Mouse (Mus musculus) spleen, adult 2 months (tissue): ENCODE measurements around the gene Gcnt3. TPM values are rescaled to one million over a fixed set of nuclear protein-coding genes. Genes with fewer than 3 reads are reported as not detected.

Source experiments
- DNase-seq, 2 experiments: peaks; one replicate each; pipeline versions ENCODE4 v3.0.0 to v3.0.0-alpha.2; 2012 to 2021; ENCODE audit warnings: low spot score in 2 of 2, low read depth in 1 of 2
- H3K27ac ChIP-seq: fragments of 200-500 bp; 2 replicates; pipeline ENCODE4 v1.5.1; 2012; ENCODE audit warnings: low read length, inconsistent platforms; ENCODE audit not compliant: insufficient read depth
- H3K27me3 ChIP-seq: fragments of 200-500 bp; 2 replicates; pipeline ENCODE4 v1.6.1; 2012; ENCODE audit warnings: mild to moderate bottlenecking, moderate library complexity, low read length, inconsistent platforms; ENCODE audit not compliant: control insufficient read depth, insufficient read depth
- H3K36me3 ChIP-seq: fragments of 200-500 bp; 2 replicates; pipeline ENCODE4 v1.6.1; 2012; ENCODE audit warnings: mild to moderate bottlenecking, low read length, inconsistent platforms; ENCODE audit not compliant: control insufficient read depth, insufficient read depth
- H3K4me1 ChIP-seq: fragments of 200-500 bp; 2 replicates; pipeline ENCODE4 v1.6.1; 2011; ENCODE audit warnings: inconsistent platforms; ENCODE audit not compliant: control insufficient read depth, insufficient read depth, insufficient read length
- H3K4me3 ChIP-seq: fragments of 200-500 bp; 2 replicates; pipeline ENCODE4 v1.5.1; 2011; ENCODE audit warnings: mild to moderate bottlenecking, inconsistent platforms; ENCODE audit not compliant: insufficient read depth, insufficient read length; ENCODE audit errors: extremely low read depth
- CTCF ChIP-seq: fragments of 200-500 bp; IDR thresholded peaks from 2 replicates; pipeline ENCODE4 v1.5.1; 2011; ENCODE audit warnings: mild to moderate bottlenecking, inconsistent platforms; ENCODE audit not compliant: insufficient read depth, insufficient read length, insufficient replicate concordance; ENCODE audit errors: extremely low read depth
- POLR2A ChIP-seq: fragments of 200-500 bp; IDR thresholded peaks from 2 replicates; pipeline ENCODE4 v1.6.1; 2011; ENCODE audit warnings: low read depth, low read length, inconsistent platforms
- WGBS: fragments of 180-500 bp; shearing (Covaris S2); methylation state at CpG from one replicate; pipeline ENCODE4 v1.1.7; 2018; 5-methylcytosine and 5-hydroxymethylcytosine counted together
- polyA plus RNA-seq: library from polyadenylated mRNA; depleted of rRNA; stranded (reverse); fragments of >200 nt; gene quantifications from 2 replicates; pipeline ENCODE4 v1.2.3, GENCODE M21; 2012

Gcnt3 gene
- polyA plus RNA-seq, 1 experiment: not detected

- Histone ChIP-seq H3K4me3 (no peak overlapping the region), H3K27ac (no peak overlapping the region), H3K36me3 (no peaks in the 10 kb centered on the region), H3K27me3 (no peaks in the 10 kb centered on the region), H3K4me1 (peaks cover 2% of the 10 kb centered on the region; the same call in 1 of the 2 replicates)
- DNase-seq: no peak
- TF ChIP-seq CTCF (no peak), POLR2A (no peak)
- WGBS: 77% methylated on average over 6 of the region's 6 CpGs
These were observed 8.4 kb upstream of the Gcnt3 start for GRCm38 (mm10) chr9:70046255-70046654.

- no peak for TF ChIP-seq POLR2A
- no peak for TF ChIP-seq CTCF
- H3K27me3 ChIP-seq: no peaks in the 10 kb centered on the region
These were observed 7.0 kb upstream of the Gcnt3 start for GRCm38 (mm10) chr9:70044865-70045264.

GRCm38 (mm10) chr9:70042935-70043334, 5.0 kb upstream of the Gcnt3 start:
- no peaks in the 10 kb centered on the region for H3K4me1 ChIP-seq
- TF ChIP-seq POLR2A (no peak), CTCF (no peak)
- WGBS: 86% methylated on average over 1 of the region's 1 CpGs
- H3K36me3 ChIP-seq: no peaks in the 10 kb centered on the region
- DNase-seq: no peak
- no peak overlapping the region for H3K27ac ChIP-seq
- no peaks in the 10 kb centered on the region for H3K27me3 ChIP-seq
- no peak overlapping the region for H3K4me3 ChIP-seq

More at GRCm38 (mm10) chr9:70044865-70045264, 7.0 kb upstream of the Gcnt3 start:
- H3K4me1 ChIP-seq: peaks cover 2% of the 10 kb centered on the region; the same call in 1 of the 2 replicates
- no peak overlapping the region for H3K27ac ChIP-seq
- WGBS: 79% methylated on average over 2 of the region's 2 CpGs
- no peak for DNase-seq
- H3K36me3 ChIP-seq: no peaks in the 10 kb centered on the region
- no peak overlapping the region for H3K4me3 ChIP-seq

- no peak for DNase-seq
- H3K27ac ChIP-seq: no peak overlapping the region
- no peaks in the 10 kb centered on the region for H3K4me1 ChIP-seq
- TF ChIP-seq POLR2A (no peak), CTCF (no peak)
- no peaks in the 10 kb centered on the region for H3K27me3 ChIP-seq
- 90% methylated on average over 4 of the region's 4 CpGs for WGBS
- H3K4me3 ChIP-seq: no peak overlapping the region
- no peaks in the 10 kb centered on the region for H3K36me3 ChIP-seq
These were observed 4.2 kb upstream of the Gcnt3 start for GRCm38 (mm10) chr9:70042137-70042536.

GRCm38 (mm10) chr9:70040570-70040969, 2.7 kb upstream of the Gcnt3 start:
- H3K27ac ChIP-seq: no peak overlapping the region
- H3K27me3 ChIP-seq: no peaks in the 10 kb centered on the region
- H3K4me1 ChIP-seq: no peaks in the 10 kb centered on the region
- DNase-seq: no peak
- no peak for TF ChIP-seq CTCF
- H3K4me3 ChIP-seq: no peak overlapping the region
- 84% methylated on average over 11 of the region's 11 CpGs for WGBS
- no peaks in the 10 kb centered on the region for H3K36me3 ChIP-seq

- Histone ChIP-seq H3K4me1 (no peaks in the 10 kb centered on the region), H3K36me3 (no peaks in the 10 kb centered on the region), H3K27me3 (no peaks in the 10 kb centered on the region), H3K27ac (no peak overlapping the region), H3K4me3 (no peak overlapping the region)
- TF ChIP-seq CTCF (no peak), POLR2A (no peak)
- peak in 1 of 2 experiments; percentile 1 for DNase-seq
- 85% methylated on average over 6 of the region's 6 CpGs for WGBS
These were observed 1.9 kb upstream of the Gcnt3 start for GRCm38 (mm10) chr9:70039597-70040385.

GRCm38 (mm10) chr9:70036646-70037045, 1.2 kb downstream of the Gcnt3 start:
- no peak overlapping the region for H3K27ac ChIP-seq
- H3K27me3 ChIP-seq: no peaks in the 10 kb centered on the region
- H3K36me3 ChIP-seq: no peaks in the 10 kb centered on the region
- no peak for TF ChIP-seq POLR2A
- TF ChIP-seq CTCF: no peak
- WGBS: 84% methylated on average over 4 of the region's 4 CpGs
- H3K4me3 ChIP-seq: no peak overlapping the region
- no peak for DNase-seq
- H3K4me1 ChIP-seq: no peaks in the 10 kb centered on the region
